Mouse (Mus musculus) lung, adult 2 months (tissue): ENCODE results near the gene Cdc5l. TPM values are rescaled to one million over a fixed set of nuclear protein-coding genes. Genes with fewer than 3 reads are reported as not detected.

ENCODE experiments used
- DNase-seq: peaks from one replicate; pipeline ENCODE4 v3.0.0; 2022
- H3K4me1 ChIP-seq: fragments of 200-500 bp; 2 replicates; pipeline ENCODE4 v1.6.1; 2011; ENCODE audit warnings: low read length; ENCODE audit not compliant: control insufficient read depth, insufficient read depth
- H3K4me3 ChIP-seq: fragments of 200-500 bp; replicated peaks from 2 replicates; pipeline ENCODE3; 2011; ENCODE audit warnings: low read depth, mild to moderate bottlenecking, control low read depth, low read length; ENCODE audit errors: extremely low read depth
- CTCF ChIP-seq: fragments of 200-500 bp; IDR thresholded peaks from 2 replicates; pipeline ENCODE4 v1.5.1; 2011; ENCODE audit warnings: mild to moderate bottlenecking, low read length, control low read depth; ENCODE audit not compliant: insufficient read depth
- POLR2A ChIP-seq: fragments of 200-500 bp; IDR thresholded peaks from 2 replicates; pipeline ENCODE4 v1.6.1; 2011; ENCODE audit warnings: low read depth, mild to moderate bottlenecking, control low read depth, low read length, borderline replicate concordance; ENCODE audit errors: extremely low read depth
- WGBS: fragments of 180-500 bp; shearing (Covaris S2); methylation state at CpG from one replicate; pipeline ENCODE4 v1.1.7; 2018; 5-methylcytosine and 5-hydroxymethylcytosine counted together
- polyA plus RNA-seq: library from polyadenylated mRNA; depleted of rRNA; stranded (reverse); fragments of >200 nt; gene quantifications from 2 replicates; pipeline ENCODE4 v1.2.3, GENCODE M21; 2012; rRNA removed

Cdc5l gene
- 5.1 and 7.9 TPM in 2 replicates for polyA plus RNA-seq

- TF ChIP-seq CTCF (no peak), POLR2A (peak; percentile 94)
- under 1% methylated on average over 73 of the region's 73 CpGs for whole genome bisulfite sequencing
- peak; percentile 96 for DNase-seq
- peak within 1 kb of the TSS; percentile 96 for H3K4me3 ChIP-seq
- peaks cover 8% of the 10 kb centered on the region for H3K4me1 ChIP-seq
These were observed at the start of gene Cdc5l for GRCm38 (mm10) chr17:45433419-45434261. Gene Cdc5l (minus strand): TSS chr17:45433737.

- no peak for DNase-seq
- Histone ChIP-seq H3K4me3 (no peak overlapping the region), H3K4me1 (no peaks in the 10 kb centered on the region)
- 28% methylated on average over 2 of the region's 2 CpGs for whole genome bisulfite sequencing
- TF ChIP-seq POLR2A (no peak), CTCF (0 out of 2 replicates have a peak, but pooled peaks have one; percentile 5)
These were observed 46.9 kb upstream of the Cdc5l start for GRCm38 (mm10) chr17:45480429-45480828.

DNA sequence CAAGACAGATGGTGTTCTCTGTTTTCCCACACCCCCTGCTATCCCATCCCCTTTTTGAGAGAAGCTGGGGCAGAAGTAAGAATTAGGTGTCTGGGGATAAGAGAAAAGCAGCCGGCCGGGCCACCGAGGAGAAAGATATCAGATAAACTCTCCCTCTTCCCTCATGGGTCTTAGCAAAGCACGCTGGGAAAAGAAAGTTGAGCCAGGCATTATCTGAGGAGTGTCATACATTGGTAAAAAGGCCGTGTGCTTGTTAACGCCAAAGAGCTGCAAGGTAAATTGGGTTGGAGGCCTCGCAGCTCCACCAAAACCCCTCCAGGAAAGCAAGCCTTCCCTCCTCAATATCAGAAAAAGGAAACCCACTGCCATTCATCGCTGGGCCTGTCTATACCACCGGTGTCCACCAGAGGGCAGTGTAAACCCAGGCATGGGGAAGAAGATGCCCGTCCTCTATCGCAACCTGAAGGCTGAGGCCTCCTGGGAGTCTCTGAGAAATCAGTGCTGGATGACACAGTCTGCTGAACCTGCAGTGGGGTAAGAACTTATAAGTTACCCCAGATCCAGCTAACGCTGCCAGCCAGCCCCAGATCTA lies 44.8 kb upstream of the Cdc5l start:
- TF ChIP-seq CTCF (peak; percentile 99), POLR2A (no peak)
- H3K4me3 ChIP-seq, result no peak overlapping the region
- peak; percentile 73 for DNase-seq
- 0 out of 2 replicates have a peak, but pooled peaks cover 2% of the 10 kb centered on the region for H3K4me1 ChIP-seq
- WGBS, result 5% methylated on average over 12 of the region's 12 CpGs

- no peak for TF ChIP-seq POLR2A
- no peak for TF ChIP-seq CTCF
- DNase-seq, result peak; percentile 19
- Histone ChIP-seq H3K4me1 (0 out of 2 replicates have a peak, but pooled peaks cover 2% of the 10 kb centered on the region), H3K4me3 (peak within 1 kb of the TSS; percentile 25)
- whole genome bisulfite sequencing, result 4% methylated on average over 30 of the region's 30 CpGs
These were observed 41.3 kb upstream of the Cdc5l start, which contains the start of gene Spats1 for GRCm38 (mm10) chr17:45474669-45475465. Gene Spats1 (minus strand): TSS chr17:45475415.

- WGBS, result 67% methylated on average over 8 of the region's 8 CpGs
- no peak for TF ChIP-seq POLR2A
- TF ChIP-seq CTCF, result no peak
- DNase-seq, result no peak
- Histone ChIP-seq H3K4me1 (0 out of 2 replicates have a peak, but pooled peaks cover 2% of the 10 kb centered on the region), H3K4me3 (no peak overlapping the region)
These were observed 40.6 kb upstream of the Cdc5l start for GRCm38 (mm10) chr17:45474146-45474545.

- DNase-seq, result no peak
- Histone ChIP-seq H3K4me3 (no peak overlapping the region), H3K4me1 (0 out of 2 replicates have a peak, but pooled peaks cover 2% of the 10 kb centered on the region)
- WGBS, result 73% methylated on average over 6 of the region's 6 CpGs
- TF ChIP-seq CTCF (no peak), POLR2A (no peak)
These were observed 40.1 kb upstream of the Cdc5l start for GRCm38 (mm10) chr17:45473667-45474066.

DNA sequence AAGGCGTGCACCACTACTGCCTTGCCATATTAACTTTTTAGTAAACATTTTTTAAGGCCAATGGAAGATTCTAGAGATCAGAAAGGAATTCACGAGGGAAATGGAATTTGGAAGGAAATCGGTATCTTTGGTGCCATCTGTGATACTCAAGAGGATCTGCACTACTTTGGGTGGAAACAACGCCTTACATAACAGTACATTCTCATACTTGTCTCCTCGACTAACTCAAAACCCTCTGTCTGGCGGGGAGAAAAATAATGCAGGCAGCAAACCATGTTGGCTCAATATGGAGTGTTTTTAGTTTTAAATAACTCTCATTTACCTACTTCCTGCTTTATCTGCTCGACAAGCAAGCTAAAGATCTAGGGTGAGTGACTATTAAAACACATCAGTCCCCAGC lies 37.2 kb upstream of the Cdc5l start:
- WGBS, result 70% methylated on average over 7 of the region's 7 CpGs
- Histone ChIP-seq H3K4me1 (0 out of 2 replicates have a peak, but pooled peaks cover 2% of the 10 kb centered on the region), H3K4me3 (no peak overlapping the region)
- TF ChIP-seq CTCF (no peak), POLR2A (no peak)
- no peak for DNase-seq

DNA sequence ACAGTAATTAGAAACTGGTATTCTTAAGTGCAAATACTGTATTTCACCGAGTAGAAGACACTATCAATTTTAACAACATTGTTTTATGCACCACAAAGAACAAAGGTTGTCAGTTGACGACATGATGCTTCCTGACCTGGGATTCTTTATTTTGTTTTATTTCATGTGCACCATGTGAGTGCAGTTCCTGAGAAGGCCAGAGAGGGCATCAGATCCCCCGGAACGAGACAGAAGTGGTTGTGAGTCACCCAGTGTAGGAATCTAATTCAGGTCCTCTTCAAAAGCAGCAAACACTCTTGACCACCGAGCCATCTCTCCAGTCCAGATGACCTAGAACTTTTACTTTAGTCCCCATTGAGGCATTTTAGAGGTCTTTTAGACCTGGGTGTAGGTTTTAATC lies 34.8 kb upstream of the Cdc5l start:
- no peak for DNase-seq
- Histone ChIP-seq H3K4me3 (no peak overlapping the region), H3K4me1 (no peaks in the 10 kb centered on the region)
- TF ChIP-seq POLR2A, result no peak
- WGBS, result 73% methylated on average over 5 of the region's 5 CpGs

DNA sequence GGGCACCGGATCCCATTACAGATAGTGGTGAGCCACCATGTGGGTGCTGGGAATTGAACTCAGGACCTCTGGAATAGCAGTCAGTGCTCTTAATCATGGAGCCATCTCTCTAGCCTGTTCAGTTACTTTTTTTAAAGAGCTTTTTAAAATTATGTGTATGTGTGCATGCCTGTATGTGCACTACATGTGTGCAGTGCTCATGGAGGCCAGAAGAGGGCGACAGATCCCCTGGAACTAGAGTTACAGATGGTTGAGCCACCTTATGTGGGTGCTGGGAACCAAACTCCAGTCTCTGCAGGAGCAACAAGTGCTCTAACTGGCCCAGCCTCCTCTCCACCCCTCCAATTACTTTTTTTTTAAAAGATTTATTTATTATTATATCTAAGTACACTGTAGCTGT lies 33.2 kb upstream of the Cdc5l start:
- Histone ChIP-seq H3K4me1 (no peaks in the 10 kb centered on the region), H3K4me3 (no peak overlapping the region)
- WGBS, result 65% methylated on average over 2 of the region's 2 CpGs
- DNase-seq, result no peak
- TF ChIP-seq CTCF, result no peak
- TF ChIP-seq POLR2A, result no peak
